Mouse (Mus musculus) spleen, postnatal 0 days (tissue): ENCODE data around the gene Gck. TPM values are rescaled to one million over a fixed set of nuclear protein-coding genes. Genes with fewer than 3 reads are reported as not detected.

Experiments
- polyA plus RNA-seq: library from polyadenylated mRNA; unstranded; fragments of >200 nt; fragmentation: Nextera tagmentation; extraction: Ambion mirVana; gene quantifications from 2 replicates; pipeline ENCODE4 v1.2.1, GENCODE M21; 2015

The Gck gene
- 0.10 and 0.34 TPM in 2 replicates for polyA plus RNA-seq

DNA sequence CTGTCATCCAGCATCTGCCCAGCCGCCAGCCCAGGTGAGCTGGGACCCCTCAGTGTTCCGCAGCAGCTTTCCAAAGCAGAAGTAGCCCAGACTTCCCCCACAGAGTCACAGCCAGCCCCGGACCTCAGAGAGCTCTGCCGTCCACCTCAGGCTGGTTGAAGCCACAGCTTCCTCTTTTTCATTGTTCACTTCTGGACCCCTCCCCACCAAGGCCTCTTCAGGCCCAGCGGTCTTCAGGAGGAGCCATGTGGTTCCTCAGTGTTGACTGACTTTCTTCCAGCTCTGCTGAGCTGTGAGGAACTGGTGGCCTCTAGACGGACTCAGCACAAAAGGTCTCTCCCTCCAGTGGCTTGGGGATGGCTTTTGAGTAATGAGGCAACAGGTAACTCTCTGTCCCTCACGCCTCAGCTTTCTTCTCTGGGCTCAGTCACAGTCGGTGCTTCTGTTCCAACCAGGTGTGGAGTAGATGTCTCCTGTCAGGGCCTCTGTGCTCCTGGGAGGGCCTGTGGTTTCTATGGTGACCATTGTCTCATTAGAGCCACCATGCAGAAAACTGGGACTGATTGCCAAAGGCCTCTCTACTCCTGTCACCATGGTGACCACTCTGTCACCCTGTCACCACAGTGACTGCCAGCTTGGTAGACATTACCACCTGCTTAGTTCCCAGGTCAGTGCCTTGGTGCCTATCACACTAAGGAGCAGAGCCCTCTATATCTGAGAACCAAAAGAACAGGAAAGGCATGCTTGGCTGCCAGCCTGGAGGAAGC, at the start of gene Gck:
Gck (minus strand) TSS at position 496 of the 767 bp plus-strand sequence.

DNA sequence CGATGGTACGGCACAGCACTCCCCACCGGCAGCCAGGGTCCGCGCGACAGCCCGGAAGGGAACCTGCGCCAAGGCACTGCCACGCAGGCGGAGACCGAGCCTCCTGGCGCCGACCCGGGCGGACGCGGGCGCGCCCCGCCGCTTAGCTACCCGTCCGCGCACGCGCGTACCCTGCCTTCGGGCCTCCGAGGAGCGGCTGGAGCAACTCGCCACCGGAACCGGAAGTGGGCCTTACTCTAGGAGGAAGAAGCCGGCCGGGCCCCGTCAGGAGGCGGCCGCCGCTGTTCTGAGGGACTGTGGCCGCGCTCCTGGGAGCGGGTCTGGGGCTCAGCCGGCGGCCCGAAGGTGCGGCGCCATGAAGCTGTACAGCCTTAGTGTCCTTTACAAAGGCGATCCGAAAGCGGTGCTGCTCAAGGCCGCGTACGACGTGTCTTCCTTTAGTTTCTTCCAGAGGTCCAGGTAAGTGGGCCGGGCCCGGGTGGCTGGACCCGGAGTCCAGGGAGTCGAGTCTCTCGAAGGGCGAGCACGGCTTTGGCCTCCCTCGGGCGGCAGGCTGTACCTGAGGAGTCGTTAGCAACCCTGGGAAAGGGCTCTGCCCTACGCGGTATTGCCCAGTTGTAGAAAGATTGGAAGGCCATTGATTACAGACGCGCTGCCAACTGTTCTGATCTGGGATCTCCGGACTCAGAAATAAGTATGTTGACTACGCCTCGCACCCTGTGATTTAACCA, 5.8 kb upstream of the Gck start, which contains the start of gene Ykt6:
Ykt6 (plus strand) TSS at position 148 of the 731 bp plus-strand sequence.

DNA sequence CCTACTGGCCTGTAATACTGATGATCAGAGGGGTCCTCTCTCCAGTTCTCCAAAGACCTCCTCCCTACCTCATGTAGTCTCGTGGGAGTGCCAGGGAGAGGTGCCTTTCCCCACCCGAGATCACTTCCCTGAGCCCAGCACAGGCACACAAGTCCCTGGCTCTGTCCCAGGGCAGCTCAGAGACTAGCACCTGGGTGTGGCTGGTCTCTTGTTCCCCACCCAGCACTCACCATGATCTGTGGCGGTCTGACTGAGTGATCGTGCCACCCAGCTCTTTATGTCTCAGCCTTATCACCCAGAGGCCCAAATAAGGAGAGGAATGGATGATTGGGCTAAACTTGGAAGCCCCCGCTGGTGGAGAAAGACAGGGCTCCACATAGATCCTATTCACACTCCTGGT, 51.4 kb downstream of the Gck start, which contains the start of gene Myl7:
Myl7 (minus strand) TSS at position 252 of the 400 bp plus-strand sequence.

GRCm38 (mm10) chr11:5877921-5878526, 71.9 kb downstream of the Gck start, which contains the start of gene Pold2:
Pold2 (minus strand) TSS chr11:5878292.

DNA sequence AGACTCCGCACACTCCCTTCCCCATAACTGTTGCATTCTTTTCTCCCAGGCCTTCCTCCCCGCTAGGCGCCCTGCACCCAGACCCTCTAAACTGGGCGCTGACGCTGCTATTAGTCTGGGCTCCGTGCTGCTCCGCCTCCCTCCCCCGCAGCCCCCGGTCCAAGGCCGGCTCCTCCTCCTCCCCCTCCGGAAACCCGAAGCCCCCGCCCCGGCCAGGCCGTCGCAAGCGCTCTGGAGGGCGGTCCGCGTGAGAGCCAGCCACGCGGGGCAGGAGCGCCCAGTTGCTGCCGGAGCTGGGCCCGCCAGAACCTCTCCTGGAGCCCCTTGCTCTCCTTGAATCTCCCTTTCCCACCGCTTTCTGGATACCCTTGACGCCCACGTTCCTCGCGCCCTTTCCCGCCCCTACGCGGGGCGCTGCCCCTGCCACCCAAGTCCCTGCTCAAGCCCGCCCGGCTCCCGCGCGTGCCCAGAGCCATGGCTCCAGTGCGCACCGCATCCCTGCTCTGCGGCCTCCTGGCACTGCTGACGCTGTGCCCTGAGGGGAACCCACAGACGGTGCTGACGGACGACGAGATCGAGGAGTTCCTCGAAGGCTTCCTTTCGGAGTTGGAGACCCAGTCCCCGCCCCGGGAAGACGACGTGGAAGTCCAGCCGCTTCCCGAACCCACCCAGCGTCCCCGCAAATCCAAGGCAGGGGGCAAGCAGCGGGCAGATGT, 88.0 kb downstream of the Gck start, which contains the start of gene Aebp1:
Aebp1 (plus strand) TSS at position 270 of the 716 bp plus-strand sequence.

Other genes starting within 250 kb of the Gck start
- gene Mrps24, start 234.4 kb downstream of the Gck start, polyA plus RNA-seq: 184 and 187 TPM in 2 replicates
- 10.3 and 13.3 TPM in 2 replicates for gene Urgcp, start 187.7 kb downstream of the Gck start, polyA plus RNA-seq
- gene Dbnl, start 161.6 kb downstream of the Gck start, polyA plus RNA-seq: 58.9 and 61.8 TPM in 2 replicates
- gene Pgam2, start 146.3 kb downstream of the Gck start, polyA plus RNA-seq: 0.89 and 1.2 TPM in 2 replicates
- 3.9 and 5.0 TPM in 2 replicates for gene Polm, start 112.1 kb downstream of the Gck start, polyA plus RNA-seq
- gene Aebp1, start 88.1 kb downstream of the Gck start, polyA plus RNA-seq: 18.8 and 26.0 TPM in 2 replicates
- gene Pold2, start 71.8 kb downstream of the Gck start, polyA plus RNA-seq: 72.8 and 83.6 TPM in 2 replicates
- gene Myl7, start 51.3 kb downstream of the Gck start, polyA plus RNA-seq: 0.70 and 1.4 TPM in 2 replicates
- gene Ykt6, start 5.6 kb upstream of the Gck start, polyA plus RNA-seq: 22.9 and 24.9 TPM in 2 replicates
- 0.46 and 0.62 TPM in 2 replicates for gene Camk2b, start 116.3 kb upstream of the Gck start, polyA plus RNA-seq
- 0.24 and 0.40 TPM in 2 replicates for gene A730071L15Rik, start 249.9 kb upstream of the Gck start, polyA plus RNA-seq